Mouse (Mus musculus) kidney, postnatal 36 days (tissue): ENCODE data around the gene Tent5b.
A peak's percentile ranks its signal among the peaks of the same experiment; 100 is the strongest.

Experiments used
- DNase-seq, 2 experiments: peaks; one replicate each; pipeline ENCODE4 v3.0.0; 2021 to 2022; ENCODE audit warnings: mixed read lengths in 2 of 2

The Tent5b gene

GRCm38 (mm10) chr4:133471135-133471821 is 8.7 kb upstream of the Tent5b start:
- no peak for DNase-seq

GRCm38 (mm10) chr4:133473833-133474232 is 6.1 kb upstream of the Tent5b start:
- DNase-seq, result no peak

GRCm38 (mm10) chr4:133480185-133480537 is 229 bp downstream of the Tent5b start:
- no peak for DNase-seq

GRCm38 (mm10) chr4:133480754-133481153 is 822 bp downstream of the Tent5b start:
- peak in 1 of 2 experiments; percentile 36 for DNase-seq

- no peak for DNase-seq
These were observed 1.6 kb downstream of the Tent5b start for GRCm38 (mm10) chr4:133481488-133481887.

- no peak for DNase-seq
These were observed 2.5 kb downstream of the Tent5b start for GRCm38 (mm10) chr4:133482479-133482878.

GRCm38 (mm10) chr4:133484266-133485025 is 4.5 kb downstream of the Tent5b start:
- DNase-seq, result peak; percentile 79 to 85

GRCm38 (mm10) chr4:133485691-133486425 is 5.9 kb downstream of the Tent5b start:
- no peak for DNase-seq

- no peak for DNase-seq
These were observed 6.9 kb downstream of the Tent5b start for GRCm38 (mm10) chr4:133486673-133487357.

- peak in 1 of 2 experiments; percentile 24 for DNase-seq
These were observed 8.9 kb downstream of the Tent5b start for GRCm38 (mm10) chr4:133488619-133489392.

GRCm38 (mm10) chr4:133489489-133490245 is 9.7 kb downstream of the Tent5b start:
- DNase-seq, result no peak

- peak in 1 of 2 experiments; percentile 8 for DNase-seq
These were observed 11.9 kb downstream of the Tent5b start for GRCm38 (mm10) chr4:133491800-133492199.

GRCm38 (mm10) chr4:133493895-133494294 is 14.0 kb downstream of the Tent5b start:
- DNase-seq, result peak in 1 of 2 experiments; percentile 46

- peak; percentile 92 to 97 for DNase-seq
These were observed 14.5 kb downstream of the Tent5b start for GRCm38 (mm10) chr4:133494432-133494831.

GRCm38 (mm10) chr4:133494867-133495266 is 14.9 kb downstream of the Tent5b start:
- no peak for DNase-seq

- peak in 1 of 2 experiments; percentile 73 for DNase-seq
These were observed 15.8 kb downstream of the Tent5b start for GRCm38 (mm10) chr4:133495711-133496110.

- DNase-seq, result no peak
These were observed 17.0 kb downstream of the Tent5b start for GRCm38 (mm10) chr4:133496738-133497445.

- DNase-seq, result peak in 1 of 2 experiments; percentile 53
These were observed 17.7 kb downstream of the Tent5b start for GRCm38 (mm10) chr4:133497461-133498159.

GRCm38 (mm10) chr4:133498160-133498724 is 18.3 kb downstream of the Tent5b start, which contains the start of gene Trnp1:
Gene Trnp1, minus strand, starts transcription at chr4:133498550.
- peak in 1 of 2 experiments; percentile 66 for DNase-seq
